Mouse (Mus musculus): ENCODE measurements around the gene Srrm2.

DNA sequence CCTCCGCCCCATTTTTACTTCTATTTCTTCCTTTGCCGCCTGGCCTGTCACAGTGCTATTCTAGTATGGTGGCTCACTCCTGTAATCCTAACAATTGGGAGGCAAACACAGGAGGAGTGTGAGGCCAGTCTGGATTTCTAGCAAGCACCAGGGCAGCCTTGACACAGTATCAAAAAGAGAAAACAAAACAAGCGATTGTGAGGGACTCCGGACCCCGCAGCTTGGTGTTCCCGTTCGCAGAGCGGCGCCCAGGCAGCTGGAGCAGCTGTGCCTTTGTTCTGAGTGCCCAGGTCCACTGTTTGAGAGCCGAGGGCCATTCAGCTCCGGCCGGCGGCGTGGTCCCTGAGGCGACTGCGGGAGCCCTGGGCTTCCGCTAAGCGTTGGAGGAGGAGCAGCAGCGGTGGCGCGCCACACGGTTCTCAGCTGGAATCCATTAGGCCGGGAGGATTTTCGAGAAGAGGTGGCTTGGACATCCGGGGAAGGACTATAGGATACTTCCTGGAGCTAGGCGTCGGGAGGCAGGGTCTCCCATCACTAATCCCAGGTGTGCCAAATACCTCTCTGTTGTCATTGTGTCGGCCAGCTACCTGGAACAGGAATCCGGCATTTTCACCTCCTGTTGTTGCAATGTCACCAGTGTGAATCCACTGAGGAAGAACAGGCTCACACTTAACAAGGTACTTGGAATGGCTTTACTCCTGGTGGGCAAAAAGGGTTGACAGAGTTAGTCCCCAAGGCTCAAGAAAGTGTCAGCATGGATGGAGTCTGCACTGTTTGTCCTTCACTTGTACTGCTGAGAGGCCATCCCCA lies at the start of gene Srrm2:
- no peak for TF ChIP-seq ZC3H11A (IDR thresholded peaks at IDR 0.05; ENCODE audit: borderline replicate concordance, low read depth, low read length)
- no peak for TF ChIP-seq HCFC1 (IDR thresholded peaks at IDR 0.05; ENCODE audit: borderline replicate concordance, insufficient read depth, low read length)
- TF ChIP-seq CHD2 (IDR thresholded peaks at IDR 0.05; ENCODE audit: low read depth, low read length), result no peak
- no peak for TF ChIP-seq ZNF384 (IDR thresholded peaks at IDR 0.05; ENCODE audit: low read depth, low read length)
